ENCODE assay signal across 12 mouse cellular contexts in the genomic region with DNA sequence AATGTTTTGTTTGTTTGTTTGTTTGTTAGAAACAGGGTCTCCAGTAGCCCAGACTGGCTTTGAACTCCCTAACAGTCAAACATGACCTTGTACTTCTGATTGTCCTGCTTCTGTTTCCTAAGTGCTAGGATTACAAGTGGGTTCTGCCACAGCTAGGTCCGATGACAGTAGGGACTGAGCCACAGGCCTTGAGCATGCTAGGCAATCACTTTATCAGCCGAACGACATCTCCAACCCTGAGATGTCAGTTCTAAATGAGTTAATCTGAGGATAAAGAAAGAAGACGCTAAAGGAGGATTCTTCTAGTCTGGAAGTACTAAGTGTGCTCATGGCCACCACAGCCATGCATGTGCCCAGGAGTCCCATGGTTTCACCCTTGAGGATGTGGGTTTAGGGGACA.
"Had no signal": no experiment of that assay in that cellular context is flagged by ENCODE, and none has a peak within 500 bp of the region (broad histone marks: within the 10 kb centered on the region; RNA-seq: fewer than 3 reads in every experiment).

No protein-coding gene starts in this region.

- DNase-seq: lung, adult 18-20 months; lung, embryonic 14.5 days; lung, postnatal 10 days; lung, postnatal 4 days; retina, postnatal 1 day; right cerebral cortex, adult 18-20 months; right cerebral cortex, postnatal 25 days; right cerebral cortex, postnatal 4 days; spleen, adult 18-20 months; thymus, adult 18-20 months; thymus, postnatal 14 days; thymus, postnatal 36 days had no signal
